In genomic region chr7:141461521-141462332, GRCm38 (mm10) we compare ENCODE assay signal across 8 mouse cellular contexts. TPM values are rescaled to one million over a fixed set of nuclear protein-coding genes. Genes with fewer than 3 reads are reported as not detected.
DNase-seq lines count a peak whose midpoint lies in the region; ATAC-seq and TF ChIP-seq lines count a peak whose summit lies in the region.

No protein-coding gene starts in this region.

- TF ChIP-seq CTCF in ES-Bruce4 (IDR thresholded peaks at IDR 0.05; ENCODE audit: low read depth, low read length): no peak
- TF ChIP-seq CTCF in intestine, postnatal 0 days (IDR thresholded peaks at IDR 0.05; ENCODE audit: low read depth): peak; percentile 57

- H3K4me1 ChIP-seq in ES-Bruce4 (ENCODE audit: control insufficient read depth, insufficient read depth, low read length): peaks cover 5% of the 10 kb centered on the region
- peaks cover 4% of the 10 kb centered on the region; the same call in 1 of the 2 replicates for H3K4me1 ChIP-seq in forebrain, embryonic 14.5 days (ENCODE audit: control insufficient read depth, insufficient read depth, low read length)
- no peaks in the 10 kb centered on the region for H3K4me1 ChIP-seq in intestine, postnatal 0 days (replicated peaks; ENCODE audit: control insufficient read depth, insufficient read depth, low read length)

- H3K27me3 ChIP-seq in ES-Bruce4 (ENCODE audit: control insufficient read depth, insufficient read depth, low read length, poor library complexity, severe bottlenecking): no peaks in the 10 kb centered on the region
- peaks cover 63% of the 10 kb centered on the region for H3K27me3 ChIP-seq in forebrain, embryonic 14.5 days (replicated peaks; ENCODE audit: control insufficient read depth, insufficient read depth, low read length)
- peaks cover 11% of the 10 kb centered on the region for H3K27me3 ChIP-seq in intestine, postnatal 0 days (replicated peaks; ENCODE audit: control insufficient read depth, insufficient read depth, low read length)

- no peak for TF ChIP-seq POLR2A in ES-Bruce4 (IDR thresholded peaks at IDR 0.05; ENCODE audit: insufficient read depth, low read length)

- DNase-seq in cerebellum, adult 18-20 months: peak; percentile 34 to 44
- DNase-seq in cerebellum, adult 9-10 months: no peak
- no peak for DNase-seq in forebrain, embryonic 14.5 days (ENCODE audit: low spot score)
- DNase-seq in lung, postnatal 25 days (ENCODE audit: low spot score): peak; percentile 61
- DNase-seq in yolk sac, embryonic 10.5 days (ENCODE audit: low spot score): no peak
- no peak for DNase-seq in frontal cortex, postnatal 10 days (ENCODE audit: low spot score in 2 of 2)

- H3K9me3 ChIP-seq in ES-Bruce4 (replicated peaks; ENCODE audit: control insufficient read depth, insufficient read depth, low read length, poor library complexity, severe bottlenecking): no peaks in the 10 kb centered on the region
- H3K9me3 ChIP-seq in forebrain, embryonic 14.5 days (replicated peaks; ENCODE audit: control insufficient read depth, low read length): no peaks in the 10 kb centered on the region
- no peaks in the 10 kb centered on the region for H3K9me3 ChIP-seq in intestine, postnatal 0 days (ENCODE audit: control insufficient read depth)

- peak overlapping the region; percentile 56 for H3K4me3 ChIP-seq in ES-Bruce4 (ENCODE audit: low read depth, low read length)
- peak overlapping the region; percentile 27 for H3K4me3 ChIP-seq in forebrain, embryonic 14.5 days (ENCODE audit: low read depth, low read length)
- H3K4me3 ChIP-seq in intestine, postnatal 0 days (ENCODE audit: low read depth, low read length): peak overlapping the region; percentile 53

- H3K36me3 ChIP-seq in ES-Bruce4 (ENCODE audit: control insufficient read depth, insufficient read depth, low read length, poor library complexity, severe bottlenecking): no peaks in the 10 kb centered on the region
- H3K36me3 ChIP-seq in forebrain, embryonic 14.5 days (ENCODE audit: control insufficient read depth, insufficient read depth, low read length): peaks cover 15% of the 10 kb centered on the region; the same call in 1 of the 2 replicates
- peaks cover 27% of the 10 kb centered on the region for H3K36me3 ChIP-seq in intestine, postnatal 0 days (ENCODE audit: control insufficient read depth, insufficient read depth)

- H3K9ac ChIP-seq in ES-Bruce4 (ENCODE audit: low read depth, poor library complexity, severe bottlenecking): peak overlapping the region; percentile 53
- peak overlapping the region; percentile 48; the same call in 1 of the 2 replicates for H3K9ac ChIP-seq in forebrain, embryonic 14.5 days (ENCODE audit: low read length)
- peak overlapping the region; percentile 66 for H3K9ac ChIP-seq in intestine, postnatal 0 days (ENCODE audit: low read depth, low read length)

- peak overlapping the region; percentile 50 for H3K4me2 ChIP-seq in forebrain, embryonic 14.5 days (ENCODE audit: low read length)
- H3K4me2 ChIP-seq in intestine, postnatal 0 days (replicated peaks; ENCODE audit: low read depth): peak overlapping the region; percentile 89

- H3K27ac ChIP-seq in ES-Bruce4 (ENCODE audit: insufficient read depth, low read length): no peak overlapping the region
- no peak overlapping the region for H3K27ac ChIP-seq in forebrain, embryonic 14.5 days (ENCODE audit: low read depth, low read length)
- peak overlapping the region; percentile 57; the same call in 1 of the 2 replicates for H3K27ac ChIP-seq in intestine, postnatal 0 days (ENCODE audit: low read depth, low read length)

- 3% methylated on average over 59 of the region's 59 CpGs for WGBS in forebrain, embryonic 14.5 days
- 2% methylated on average over 58 of the region's 59 CpGs for WGBS in intestine, postnatal 0 days

- no peak for ATAC-seq in forebrain, embryonic 14.5 days
- ATAC-seq in intestine, postnatal 0 days: peak; percentile 16; the same call in 1 of the 2 replicates

- TF ChIP-seq EP300 in ES-Bruce4 (IDR thresholded peaks at IDR 0.05; ENCODE audit: insufficient read depth, low read depth, low read length): no peak

RNA-seq across cellular contexts. Expression of gene Cracr2b, which starts 0.8 kb away (rescaled TPM):
- 13.5 and 14.0 TPM in 2 replicates for polyA plus RNA-seq in ES-Bruce4 (2011; ENCODE audit: insufficient read depth, insufficient read length, low read depth, missing spikeins)
- 3.0 and 4.3 TPM in 2 replicates for polyA plus RNA-seq in forebrain, embryonic 14.5 days (2014; fragmentation: Nextera tagmentation; extraction: Ambion mirVana)
- 12.6 and 12.7 TPM in 2 replicates for polyA plus RNA-seq in intestine, postnatal 0 days (2015; fragmentation: Nextera tagmentation; extraction: Ambion mirVana)

RNA-seq across cellular contexts. Expression of gene Cd151, which starts 5.5 kb away (rescaled TPM):
- polyA plus RNA-seq in ES-Bruce4 (2011; ENCODE audit: insufficient read depth, insufficient read length, low read depth, missing spikeins): 99.0 and 107 TPM in 2 replicates
- 56.8 and 60.4 TPM in 2 replicates for polyA plus RNA-seq in forebrain, embryonic 14.5 days (2014; fragmentation: Nextera tagmentation; extraction: Ambion mirVana)
- polyA plus RNA-seq in intestine, postnatal 0 days (2015; fragmentation: Nextera tagmentation; extraction: Ambion mirVana): 27.6 and 29.3 TPM in 2 replicates

RNA-seq across cellular contexts. Expression of gene Pnpla2, which starts 6.7 kb away (rescaled TPM):
- polyA plus RNA-seq in ES-Bruce4 (2011; ENCODE audit: insufficient read depth, insufficient read length, low read depth, missing spikeins): 33.3 and 43.5 TPM in 2 replicates
- 16.3 and 20.5 TPM in 2 replicates for polyA plus RNA-seq in forebrain, embryonic 14.5 days (2014; fragmentation: Nextera tagmentation; extraction: Ambion mirVana)
- 75.5 and 79.4 TPM in 2 replicates for polyA plus RNA-seq in intestine, postnatal 0 days (2015; fragmentation: Nextera tagmentation; extraction: Ambion mirVana)

RNA-seq across cellular contexts. Expression of gene Polr2l, which starts 13.2 kb away (rescaled TPM):
- 12.1 and 15.3 TPM in 2 replicates for polyA plus RNA-seq in ES-Bruce4 (2011; ENCODE audit: insufficient read depth, insufficient read length, low read depth, missing spikeins)
- 72.2 and 79.3 TPM in 2 replicates for polyA plus RNA-seq in forebrain, embryonic 14.5 days (2014; fragmentation: Nextera tagmentation; extraction: Ambion mirVana)
- polyA plus RNA-seq in intestine, postnatal 0 days (2015; fragmentation: Nextera tagmentation; extraction: Ambion mirVana): 36.8 and 37.9 TPM in 2 replicates

RNA-seq across cellular contexts. Expression of gene Tspan4, which starts 13.3 kb away (rescaled TPM):
- polyA plus RNA-seq in ES-Bruce4 (2011; ENCODE audit: insufficient read depth, insufficient read length, low read depth, missing spikeins): 37.4 and 39.9 TPM in 2 replicates
- 29.9 and 30.9 TPM in 2 replicates for polyA plus RNA-seq in forebrain, embryonic 14.5 days (2014; fragmentation: Nextera tagmentation; extraction: Ambion mirVana)
- polyA plus RNA-seq in intestine, postnatal 0 days (2015; fragmentation: Nextera tagmentation; extraction: Ambion mirVana): 39.7 and 40.1 TPM in 2 replicates

Comparison
In these comparisons a context has a peak if more than half of its experiments do, and no peak if none do; other contexts are left out.
1. DNase-seq: peak in cerebellum, adult 18-20 months (2 of 2) and lung, postnatal 25 days (single experiment); none in cerebellum, adult 9-10 months (single experiment), forebrain, embryonic 14.5 days (single experiment), yolk sac, embryonic 10.5 days (single experiment) and frontal cortex, postnatal 10 days (0 of 2).
2. Peak in every context shown above with its lines, with median percentiles within 50 percentile points of each other: H3K4me3 ChIP-seq and H3K9ac ChIP-seq.